Mouse (Mus musculus) monocyte, adult 59 days (primary cell): Measurements from ENCODE around the gene Metrnl. TPM values are rescaled to one million over a fixed set of nuclear protein-coding genes. Genes with fewer than 3 reads are reported as not detected.

ENCODE experiments used
- total RNA-seq, 2 experiments: library from RNA; stranded (reverse); gene quantifications; one replicate each; pipeline ENCODE4 v1.2.4; 2023

Gene Metrnl
- 100 to 1,000 TPM; 579 to 612 TPM for total RNA-seq

GRCm38 (mm10) chr11:121701244-121701643 lies at the start of gene Metrnl:
TSS of gene Metrnl (plus strand) at chr11:121701544.

GRCm38 (mm10) chr11:121672990-121673572 lies 28.3 kb upstream of the Metrnl start, which contains the start of gene B3gntl1:
TSS of gene B3gntl1 (minus strand) at chr11:121673153.

Other genes with a start within 250 kb of the Metrnl start
- gene Tbcd, start 249.6 kb upstream of the Metrnl start, total RNA-seq = 10 to 100 TPM; 26.7 to 27.5 TPM
- under 1 TPM in 1 of 2 experiments, not detected in 1; 0.15 TPM for gene Zfp750, start 182.2 kb upstream of the Metrnl start, total RNA-seq
- gene B3gntl1, start 28.4 kb upstream of the Metrnl start, total RNA-seq = 10 to 100 TPM; 13.0 to 15.1 TPM
- gene Ptchd3, start 128.7 kb downstream of the Metrnl start, total RNA-seq = not detected